Mouse (Mus musculus) gonadal fat pad, adult 2 months (tissue): ENCODE data around the gene Tcf3. TPM values are rescaled to one million over a fixed set of nuclear protein-coding genes. Genes with fewer than 3 reads are reported as not detected.

Experiments
- DNase-seq: peaks from one replicate; pipeline ENCODE4 v3.0.0-alpha.2; 2012; ENCODE audit warnings: low read depth
- polyA plus RNA-seq: library from polyadenylated mRNA; depleted of rRNA; stranded (reverse); fragments of >200 nt; gene quantifications from 2 replicates; pipeline ENCODE4 v1.2.3, GENCODE M21; 2012

The Tcf3 gene
- polyA plus RNA-seq, 1 experiment: 56.8 TPM

DNA sequence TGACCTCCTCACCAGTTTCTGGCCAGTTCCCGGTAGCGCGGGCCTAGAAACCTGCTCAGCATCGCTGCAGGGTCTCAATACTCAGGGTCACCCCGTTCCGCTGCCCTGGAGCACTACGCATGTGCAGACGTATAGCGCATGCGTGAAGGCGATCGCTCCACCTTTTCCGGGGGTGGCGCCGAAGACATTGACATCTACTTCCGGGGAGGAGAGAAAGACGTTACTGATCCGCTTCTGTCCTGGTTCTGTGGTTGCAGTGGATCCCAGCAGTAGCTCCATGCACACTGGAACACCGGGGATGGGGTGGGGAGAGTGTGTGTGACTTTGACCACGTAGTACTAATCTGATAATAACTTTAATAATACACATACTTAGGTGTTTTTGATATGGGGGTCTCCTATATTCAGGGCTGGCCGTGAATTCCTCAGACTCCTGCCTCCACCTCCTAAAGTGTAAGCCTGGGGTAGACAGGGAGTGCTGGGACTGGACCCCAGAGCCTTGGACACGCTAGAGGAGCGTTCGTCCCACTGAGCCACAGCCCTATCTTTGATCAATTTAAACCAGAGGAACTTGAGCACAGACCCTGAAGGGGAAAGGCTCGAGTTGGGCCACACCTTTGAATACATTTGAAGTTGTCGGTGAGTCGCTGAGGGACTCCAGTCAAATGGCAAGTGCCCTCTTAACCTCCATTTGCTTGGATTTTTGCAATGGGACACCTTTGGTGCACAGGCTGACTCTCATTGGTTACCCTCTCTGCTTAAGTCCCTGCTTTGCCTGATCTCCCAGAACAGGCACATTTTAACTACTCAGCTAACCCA lies 26.6 kb downstream of the Tcf3 start, which contains the start of gene Uqcr11:
Uqcr11 (minus strand) TSS at position 147 of the 818 bp plus-strand sequence.
- no peak for DNase-seq

- DNase-seq: no peak
These were observed 27.8 kb downstream of the Tcf3 start for GRCm38 (mm10) chr10:80405481-80406173.

DNA sequence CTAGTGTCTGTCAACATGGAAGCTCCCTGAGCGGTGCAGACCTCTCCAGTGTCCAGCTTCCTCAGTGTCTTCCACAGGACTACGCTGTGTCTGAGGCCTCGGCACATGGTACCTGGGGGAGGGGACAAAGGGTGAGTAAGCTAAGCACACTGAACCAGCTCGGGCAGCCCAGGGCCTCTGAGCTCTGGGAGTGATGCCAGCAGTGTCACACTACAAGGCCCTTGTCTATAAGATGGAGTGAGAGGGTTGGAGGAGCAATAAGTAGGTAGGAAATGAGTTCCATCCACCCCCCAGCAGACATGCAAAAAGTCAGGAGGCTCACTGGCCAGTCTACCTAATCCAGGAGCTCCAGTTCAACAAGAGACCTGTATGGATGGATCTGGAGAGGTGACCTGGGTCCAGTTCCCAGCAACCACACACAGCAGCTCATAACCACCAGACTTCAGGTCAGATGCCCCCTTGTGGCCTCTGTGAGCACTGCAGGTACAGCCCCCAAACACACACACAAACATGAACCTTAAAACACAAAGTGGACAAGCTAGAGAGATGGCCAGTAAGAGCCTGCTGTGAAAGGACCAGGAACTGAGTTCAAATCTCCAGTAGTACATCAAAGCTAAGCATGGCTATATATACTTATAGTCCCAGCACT lies 30.3 kb downstream of the Tcf3 start:
- no peak for DNase-seq

- DNase-seq: no peak
These were observed 32.7 kb downstream of the Tcf3 start for GRCm38 (mm10) chr10:80400704-80401161.

GRCm38 (mm10) chr10:80399973-80400703 lies 33.3 kb downstream of the Tcf3 start:
- no peak for DNase-seq

DNA sequence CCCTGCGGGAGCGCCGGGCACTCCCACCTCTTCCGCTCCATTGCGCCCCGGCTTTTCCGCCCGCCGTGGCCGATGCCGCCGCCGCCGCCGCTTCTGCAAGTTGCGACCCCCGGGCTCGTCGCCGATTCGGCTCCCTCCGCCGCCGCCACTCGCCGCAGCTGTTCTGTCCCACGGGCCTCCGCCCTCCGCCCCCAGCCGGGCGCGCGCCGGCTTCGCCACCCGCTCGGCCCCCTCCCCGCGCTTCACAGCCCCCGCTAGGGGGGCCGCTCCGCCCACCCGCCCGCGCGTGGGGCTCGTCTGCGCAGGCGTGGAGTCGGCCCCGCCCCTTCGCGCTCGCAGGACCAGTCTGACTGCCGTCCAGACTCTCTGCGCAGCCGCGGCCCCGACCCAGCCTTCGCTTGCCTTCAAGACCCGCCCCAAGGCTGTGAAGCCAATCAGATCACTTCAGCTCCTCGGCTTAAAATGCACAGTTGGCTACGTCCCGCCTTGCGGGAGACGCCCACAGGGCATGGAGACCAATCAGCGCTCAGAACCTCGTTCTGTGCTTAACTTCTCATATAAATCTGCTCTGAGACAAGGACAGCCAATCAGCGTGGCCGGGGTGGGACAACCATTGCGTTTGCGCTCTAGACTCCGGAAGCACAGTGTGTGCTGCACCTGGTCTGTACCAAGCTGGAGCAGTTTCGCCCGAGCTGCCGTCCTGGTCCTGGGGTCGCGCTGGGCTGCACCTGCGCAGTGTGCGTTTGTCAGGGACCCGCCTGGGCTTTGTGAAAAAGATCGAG lies 34.1 kb downstream of the Tcf3 start, which contains the start of gene Mbd3:
Mbd3 (minus strand) TSS at position 360 of the 782 bp plus-strand sequence.
- DNase-seq: peak; percentile 99

DNA sequence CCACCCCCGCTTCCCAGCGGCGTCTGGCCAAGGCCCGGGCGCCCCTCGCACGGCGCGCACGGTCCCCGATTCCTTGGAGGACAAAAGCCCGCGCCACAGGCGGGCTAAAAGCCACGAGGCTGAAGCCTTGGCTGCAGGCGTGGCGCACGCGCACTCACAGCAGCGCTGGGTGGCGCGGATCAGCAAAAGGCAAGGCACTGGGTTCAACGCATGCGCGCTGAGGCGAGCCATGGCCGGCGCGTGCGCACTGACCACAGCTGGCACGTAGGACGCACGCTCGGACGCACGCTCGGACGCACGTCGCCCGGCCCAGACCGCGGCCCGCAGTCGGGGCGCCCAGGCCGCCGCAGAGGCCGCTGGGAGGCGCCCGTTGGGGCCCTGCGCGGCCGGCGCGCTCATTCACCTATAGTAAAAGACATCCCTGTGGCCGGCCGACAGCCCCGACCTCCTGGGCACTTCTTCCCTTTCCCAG lies 34.7 kb downstream of the Tcf3 start:
- no peak for DNase-seq

- DNase-seq: no peak
These were observed 35.3 kb downstream of the Tcf3 start for GRCm38 (mm10) chr10:80398174-80398535.

DNA sequence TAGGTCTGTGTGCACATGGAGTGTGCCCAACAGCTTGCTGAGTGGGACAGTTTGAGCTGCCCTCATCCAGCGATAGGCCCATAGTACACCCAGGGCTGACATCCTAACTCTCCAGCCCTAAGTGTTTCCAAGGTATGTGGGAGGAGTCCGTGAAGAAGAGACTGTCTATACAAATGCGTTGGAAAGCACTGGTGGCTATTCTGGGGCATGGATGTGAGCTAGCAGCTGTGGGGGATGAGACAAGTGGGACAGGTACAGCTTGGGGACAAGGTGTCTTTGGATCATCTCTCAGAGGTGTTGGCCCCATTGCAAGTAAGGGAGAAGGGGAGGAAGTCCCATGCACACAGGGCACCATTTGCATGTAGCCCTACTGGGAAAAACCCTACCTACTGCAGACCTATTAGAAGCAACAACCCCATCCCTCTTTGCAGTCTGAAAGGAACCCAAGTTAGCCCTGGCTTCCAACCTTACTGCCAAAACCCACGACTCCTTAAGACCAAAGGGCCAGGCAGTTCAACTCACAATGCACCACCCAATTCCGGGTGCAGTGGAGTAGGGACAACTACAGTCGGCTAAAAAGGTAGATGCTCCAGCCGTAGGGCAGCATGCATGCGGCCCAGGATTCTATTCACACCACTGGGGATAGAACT lies 35.8 kb downstream of the Tcf3 start:
- no peak for DNase-seq

DNA sequence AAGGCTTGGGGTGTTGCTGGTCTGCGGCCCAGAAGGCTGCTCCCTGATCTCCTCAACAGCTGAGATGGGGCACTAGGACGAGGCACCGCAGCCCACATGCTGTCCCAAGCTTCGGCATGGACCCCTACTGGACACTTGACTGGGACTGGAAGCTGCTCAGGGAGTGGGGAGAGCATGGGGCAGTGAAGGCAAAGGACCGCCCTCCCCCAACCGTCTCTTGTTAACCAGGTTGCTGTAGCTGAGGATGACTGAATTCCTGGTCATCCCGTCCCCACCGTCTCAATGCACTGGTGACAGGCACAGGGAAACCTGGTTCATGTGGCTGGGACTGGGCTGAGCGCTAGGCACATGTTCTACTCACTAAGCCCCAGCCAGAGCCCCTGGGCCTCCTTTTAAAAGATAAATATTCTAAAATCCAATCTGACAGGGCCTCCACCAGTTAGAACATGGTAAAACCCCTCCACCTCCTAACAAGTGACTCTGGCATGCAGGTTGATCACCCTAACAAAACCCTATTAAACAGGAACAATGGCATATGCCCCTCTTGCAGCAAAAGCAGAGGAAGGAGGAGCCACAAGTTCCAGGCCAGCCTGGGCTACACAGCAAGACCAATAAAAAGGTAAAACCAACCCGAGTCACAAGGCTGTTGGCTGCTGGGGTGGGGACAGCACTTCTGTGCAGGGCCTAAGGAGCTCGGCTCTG lies 36.5 kb downstream of the Tcf3 start:
- DNase-seq: no peak

GRCm38 (mm10) chr10:80395025-80395627 lies 38.3 kb downstream of the Tcf3 start:
- no peak for DNase-seq

GRCm38 (mm10) chr10:80392687-80393086 lies 40.8 kb downstream of the Tcf3 start:
- DNase-seq: no peak

DNA sequence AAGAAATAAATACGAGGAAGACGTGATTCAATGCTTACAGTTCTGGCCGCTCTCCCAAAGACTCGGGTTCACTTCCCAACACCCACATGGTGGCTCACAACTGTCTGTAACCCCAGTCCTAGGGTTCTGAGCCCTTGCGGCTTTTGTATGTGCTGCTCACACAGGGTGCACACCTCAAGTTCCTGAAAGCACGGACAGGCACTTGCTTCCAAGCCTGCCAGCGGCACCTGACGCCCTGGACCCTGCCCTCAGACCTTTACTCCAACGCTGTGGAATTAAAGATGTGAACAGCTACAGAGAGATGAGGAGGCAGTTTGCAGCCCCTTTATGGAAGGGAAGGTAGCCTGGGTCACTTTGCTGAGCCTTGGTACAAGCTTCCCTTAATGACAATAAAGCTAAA lies 42.8 kb downstream of the Tcf3 start:
- no peak for DNase-seq

DNA sequence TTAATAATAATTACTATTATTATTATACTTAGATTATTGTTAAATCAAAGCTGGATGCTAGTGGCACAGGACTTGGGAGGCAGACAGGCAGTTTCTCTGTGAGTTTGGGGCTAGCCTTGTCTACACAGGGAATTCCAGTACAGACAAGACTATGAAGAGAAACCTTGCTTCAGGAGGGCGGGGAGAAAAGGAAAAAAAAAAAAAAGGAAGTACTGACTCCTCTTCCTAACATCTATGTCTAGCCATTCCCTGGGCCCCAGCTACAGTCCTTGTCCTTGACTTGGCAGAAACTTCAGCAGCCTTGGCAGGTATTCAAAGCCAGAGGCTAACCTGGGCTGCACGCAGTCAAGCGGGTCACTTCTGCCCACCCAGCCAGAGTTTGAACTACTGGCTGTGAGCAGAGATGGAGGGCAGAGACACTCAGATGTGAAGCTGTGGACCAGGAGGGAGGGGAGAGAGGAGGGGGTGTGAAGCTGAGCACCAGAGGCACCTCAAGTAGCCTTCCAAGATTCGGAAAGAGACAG lies 44.2 kb downstream of the Tcf3 start:
- no peak for DNase-seq

DNA sequence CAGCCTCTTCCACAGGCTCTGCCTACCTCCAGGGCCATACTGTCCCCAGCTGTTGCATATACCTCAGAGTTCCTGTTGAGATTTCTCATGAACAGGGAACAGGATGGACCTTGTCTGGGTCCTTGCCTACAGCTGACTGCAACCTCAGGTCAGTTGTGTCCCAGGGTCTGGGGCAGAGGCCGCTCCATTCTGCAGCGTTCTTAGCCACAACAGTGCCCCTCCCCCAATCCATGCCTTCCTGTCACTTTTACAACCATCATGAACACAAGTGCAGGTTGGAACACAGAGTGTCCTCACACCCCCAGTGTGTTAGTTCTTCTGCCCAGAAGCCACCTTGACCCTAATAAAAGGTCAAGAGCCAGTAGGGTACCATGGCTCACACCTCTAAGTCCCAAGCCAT lies 44.7 kb downstream of the Tcf3 start:
- no peak for DNase-seq

DNA sequence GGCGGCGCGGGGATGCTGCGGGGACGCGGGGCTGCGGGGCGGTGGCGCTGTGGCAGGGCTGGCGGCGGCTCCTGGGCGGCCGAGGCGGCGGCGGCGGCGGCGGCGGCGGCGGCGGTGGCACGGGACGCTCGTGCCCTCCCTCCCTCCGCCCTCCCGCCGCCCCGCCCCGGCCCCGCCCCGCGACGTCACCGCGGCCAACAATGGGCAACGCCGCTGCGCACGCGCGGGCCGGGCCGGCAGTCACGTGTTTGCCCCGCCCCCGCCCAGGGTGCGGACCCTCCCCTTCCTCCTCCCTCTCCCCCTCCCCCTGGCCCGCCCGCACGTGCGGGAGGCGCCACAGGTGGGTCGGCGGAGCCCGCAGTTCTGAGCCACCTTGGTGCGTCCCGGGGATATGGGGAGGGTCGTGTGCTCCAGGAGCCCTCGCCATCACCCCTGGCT lies 45.9 kb downstream of the Tcf3 start, which contains the start of gene Mex3d:
Mex3d (minus strand) TSS at position 138 of the 438 bp plus-strand sequence.
- DNase-seq: no peak

DNA sequence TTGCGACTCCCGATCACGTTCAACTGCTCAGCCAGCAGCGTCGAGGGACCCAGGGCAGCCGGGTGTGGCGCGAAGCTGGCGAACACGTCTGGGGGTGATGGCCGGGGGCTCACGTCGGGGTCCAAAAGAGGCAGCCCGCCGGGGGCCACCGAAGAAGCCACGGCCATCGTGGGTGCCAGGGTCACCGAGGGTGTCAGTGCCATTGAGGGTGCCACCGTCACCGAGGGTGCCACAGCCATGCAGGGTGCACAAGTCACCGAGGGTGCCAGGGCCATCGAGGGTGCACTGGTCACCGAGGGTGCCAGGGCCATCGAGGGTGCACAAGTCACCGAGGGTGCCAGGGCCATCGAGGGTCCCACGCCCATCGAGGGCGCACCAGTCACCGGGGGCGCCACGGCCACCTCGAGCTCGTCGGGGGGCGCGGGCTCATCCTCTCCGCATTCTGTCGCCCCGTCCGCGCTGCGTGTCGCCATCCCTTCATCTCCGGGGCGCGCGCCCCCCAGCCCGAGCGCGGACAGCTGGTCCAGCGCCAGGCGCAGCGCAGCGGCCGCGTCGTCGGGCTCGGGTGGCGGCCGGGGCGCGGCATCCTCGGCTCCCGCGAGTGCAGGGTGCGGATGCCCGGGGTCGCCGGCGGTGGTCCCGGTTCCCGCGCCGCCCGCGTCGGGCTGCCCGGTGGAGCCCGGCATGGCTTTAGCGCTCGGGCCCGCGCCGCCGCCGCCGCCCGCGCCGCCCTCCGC lies 46.5 kb downstream of the Tcf3 start:
- no peak for DNase-seq
